Mouse (Mus musculus): ENCODE results near the gene Zdhhc14. TPM values are rescaled to one million over a fixed set of nuclear protein-coding genes. Genes with fewer than 3 reads are reported as not detected.

The Zdhhc14 gene
- polyA plus RNA-seq, 1 experiment, result 24.8 TPM

DNA sequence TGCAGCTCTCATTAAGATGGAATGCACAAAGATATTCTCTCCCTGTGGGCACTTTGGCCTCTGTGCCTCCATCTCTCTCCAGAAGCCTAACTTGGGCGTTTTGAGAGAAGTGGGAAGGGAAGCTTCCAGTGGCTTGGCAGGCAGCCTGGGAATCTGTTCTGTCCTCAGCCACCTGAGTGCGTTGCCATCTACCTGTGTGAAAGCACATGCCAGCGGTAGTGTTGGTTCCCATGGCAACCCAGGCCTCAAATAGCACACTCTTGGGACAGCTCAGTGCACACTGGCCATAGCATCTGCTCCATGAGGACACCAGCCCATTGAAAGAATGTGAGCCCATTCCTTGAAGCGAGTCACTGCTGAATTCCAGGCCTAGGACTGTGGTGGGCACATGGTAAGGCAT is 83.2 kb downstream of the Zdhhc14 start:
- Histone ChIP-seq H3K4me3 (replicated peaks; ENCODE audit: insufficient read depth, low read depth, low read length) (no peak overlapping the region), H3K4me1 (ENCODE audit: control insufficient read depth, insufficient read depth, low read length) (peaks cover 27% of the 10 kb centered on the region), H3K27ac (ENCODE audit: insufficient read depth, low read length) (no peak overlapping the region), H3K27me3 (ENCODE audit: control insufficient read depth, insufficient read depth, low read length) (no peaks in the 10 kb centered on the region)
- TF ChIP-seq CTCF (IDR thresholded peaks at IDR 0.05; ENCODE audit: borderline replicate concordance, insufficient read depth, low read depth, low read length) (no peak), POLR2A (IDR thresholded peaks at IDR 0.05; ENCODE audit: borderline replicate concordance, insufficient read depth, low read length) (no peak)
- DNase-seq, result peak; percentile 58 to 71
- 27% methylated on average over 4 of the region's 4 CpGs for WGBS

DNA sequence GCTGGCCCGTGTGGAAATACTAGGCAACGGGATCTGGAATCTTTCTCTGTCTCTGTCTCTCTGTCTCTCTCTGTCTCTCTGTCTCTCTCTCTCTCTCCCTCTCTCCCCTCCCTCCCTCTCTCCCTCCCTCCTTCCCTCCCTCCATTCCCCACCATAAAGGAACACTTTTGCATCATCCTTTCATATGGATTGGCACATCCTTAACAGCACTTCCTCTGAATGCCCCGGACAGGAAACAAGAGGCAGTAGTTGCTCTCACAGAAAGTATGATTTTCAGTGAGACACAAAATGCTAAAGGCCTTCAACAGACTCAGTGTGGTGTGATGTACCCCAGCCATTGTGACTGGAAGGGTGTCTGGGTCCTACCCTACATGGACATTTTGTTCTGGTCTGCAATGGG is 89.9 kb downstream of the Zdhhc14 start:
- no peak for DNase-seq
- Histone ChIP-seq H3K4me1 (ENCODE audit: control insufficient read depth, insufficient read depth, low read length) (peaks cover 14% of the 10 kb centered on the region), H3K27me3 (ENCODE audit: control insufficient read depth, insufficient read depth, low read length) (no peaks in the 10 kb centered on the region), H3K27ac (ENCODE audit: insufficient read depth, low read length) (no peak overlapping the region), H3K4me3 (replicated peaks; ENCODE audit: insufficient read depth, low read depth, low read length) (no peak overlapping the region)
- WGBS, result 92% methylated on average over 3 of the region's 3 CpGs
- TF ChIP-seq POLR2A (IDR thresholded peaks at IDR 0.05; ENCODE audit: borderline replicate concordance, insufficient read depth, low read length), result no peak
- TF ChIP-seq CTCF (IDR thresholded peaks at IDR 0.05; ENCODE audit: borderline replicate concordance, insufficient read depth, low read depth, low read length), result no peak

DNA sequence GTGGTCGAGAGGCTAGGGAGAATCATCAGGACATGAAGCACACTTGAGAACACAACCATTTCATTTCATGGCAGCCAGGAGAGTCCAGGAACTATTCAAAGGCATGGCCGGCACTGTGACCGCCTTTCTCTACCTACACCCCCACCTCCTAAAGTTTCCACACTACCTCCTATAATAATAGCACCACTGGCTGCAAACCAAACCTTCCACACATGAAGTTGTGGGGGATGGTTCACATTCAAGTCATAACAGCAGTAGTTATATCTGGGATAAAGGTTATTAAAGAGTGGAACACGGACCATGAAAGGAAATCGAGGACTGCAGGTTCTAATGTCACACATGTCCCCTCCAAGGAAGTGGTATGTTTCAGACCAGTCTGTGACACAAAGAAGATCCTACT is 90.6 kb downstream of the Zdhhc14 start:
- Histone ChIP-seq H3K4me3 (replicated peaks; ENCODE audit: insufficient read depth, low read depth, low read length) (no peak overlapping the region), H3K27me3 (ENCODE audit: control insufficient read depth, insufficient read depth, low read length) (no peaks in the 10 kb centered on the region), H3K4me1 (ENCODE audit: control insufficient read depth, insufficient read depth, low read length) (peaks cover 14% of the 10 kb centered on the region), H3K27ac (ENCODE audit: insufficient read depth, low read length) (no peak overlapping the region)
- WGBS, result 94% methylated on average over 5 of the region's 5 CpGs
- TF ChIP-seq CTCF (IDR thresholded peaks at IDR 0.05; ENCODE audit: borderline replicate concordance, insufficient read depth, low read depth, low read length) (no peak), POLR2A (IDR thresholded peaks at IDR 0.05; ENCODE audit: borderline replicate concordance, insufficient read depth, low read length) (no peak)
- no peak for DNase-seq

DNA sequence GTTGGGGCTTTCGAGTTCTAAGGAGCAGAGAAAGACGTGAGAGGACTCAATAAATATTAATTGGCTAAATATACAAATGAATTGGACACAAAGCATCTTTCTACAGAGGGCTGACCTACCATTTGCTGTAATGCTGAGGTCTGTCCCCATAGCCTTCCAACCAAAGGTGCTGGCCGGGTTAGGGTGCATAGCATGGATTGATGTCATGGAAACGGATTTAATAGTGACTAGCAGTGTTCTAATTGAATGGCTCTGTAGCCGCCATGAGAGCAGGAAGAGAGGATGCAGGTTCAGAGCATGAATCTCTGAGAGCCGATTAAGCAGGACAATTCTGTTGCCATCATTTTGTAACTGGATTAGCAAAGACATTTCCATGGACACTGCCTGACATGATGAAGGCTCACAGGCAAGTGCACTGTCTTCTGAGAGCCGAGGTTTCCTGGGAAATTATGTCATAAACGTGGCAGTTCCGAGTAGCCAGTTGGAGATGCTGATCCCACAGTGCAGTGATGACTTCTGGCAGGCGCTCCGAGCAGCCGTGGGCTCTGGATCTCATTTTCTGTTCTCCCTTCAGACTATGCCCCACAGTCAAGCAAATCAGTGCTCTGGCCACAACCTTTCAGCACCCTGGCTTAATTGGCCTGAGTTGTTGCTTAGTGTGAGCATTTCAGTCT is 91.3 kb downstream of the Zdhhc14 start:
- 20% methylated on average over 12 of the region's 12 CpGs for WGBS
- Histone ChIP-seq H3K4me1 (ENCODE audit: control insufficient read depth, insufficient read depth, low read length) (peaks cover 12% of the 10 kb centered on the region), H3K4me3 (replicated peaks; ENCODE audit: insufficient read depth, low read depth, low read length) (no peak overlapping the region), H3K27me3 (ENCODE audit: control insufficient read depth, insufficient read depth, low read length) (no peaks in the 10 kb centered on the region), H3K27ac (ENCODE audit: insufficient read depth, low read length) (peak overlapping the region; percentile 63)
- peak; percentile 50 for DNase-seq
- no peak for TF ChIP-seq POLR2A (IDR thresholded peaks at IDR 0.05; ENCODE audit: borderline replicate concordance, insufficient read depth, low read length)
- no peak for TF ChIP-seq CTCF (IDR thresholded peaks at IDR 0.05; ENCODE audit: borderline replicate concordance, insufficient read depth, low read depth, low read length)

DNA sequence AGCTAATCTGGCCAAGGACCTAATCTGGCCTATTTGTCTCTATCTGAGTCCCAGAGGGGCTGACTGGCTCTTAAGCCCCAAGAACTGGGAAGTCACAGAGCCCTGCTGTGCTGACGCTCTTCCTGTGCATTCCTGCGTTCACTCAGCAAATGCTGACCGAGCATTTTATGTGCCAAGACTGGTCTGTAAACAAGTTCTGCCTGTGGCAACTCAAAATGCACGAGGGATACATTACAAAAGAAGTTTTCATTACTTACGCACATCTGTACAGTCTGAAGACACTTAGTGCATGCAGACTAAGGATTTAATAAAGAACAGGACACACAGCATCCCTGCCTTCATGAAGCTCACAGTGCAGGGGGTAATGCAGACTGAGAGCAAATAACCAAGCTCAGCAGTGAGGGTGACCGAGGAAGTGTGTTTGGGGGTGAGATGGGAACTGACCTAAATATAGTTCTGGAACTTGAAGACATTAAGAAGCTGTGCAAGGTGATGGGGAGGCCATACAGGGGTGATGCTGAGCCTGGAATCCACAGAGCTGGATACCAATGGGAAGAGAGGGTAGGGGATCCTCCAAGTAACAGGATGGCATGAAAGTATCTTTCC is 99.3 kb downstream of the Zdhhc14 start:
- H3K4me3 ChIP-seq (replicated peaks; ENCODE audit: insufficient read depth, low read depth, low read length), result no peak overlapping the region
- 50% methylated on average over 6 of the region's 6 CpGs for WGBS
- no peaks in the 10 kb centered on the region; the same call in none of the 2 replicates for H3K4me1 ChIP-seq (ENCODE audit: control insufficient read depth, insufficient read depth, low read length)
- DNase-seq, result no peak
- no peaks in the 10 kb centered on the region for H3K27me3 ChIP-seq (ENCODE audit: control insufficient read depth, insufficient read depth, low read length)
- H3K27ac ChIP-seq (ENCODE audit: insufficient read depth, low read length), result no peak overlapping the region
- TF ChIP-seq CTCF (IDR thresholded peaks at IDR 0.05; ENCODE audit: borderline replicate concordance, insufficient read depth, low read depth, low read length), result no peak
- TF ChIP-seq POLR2A (IDR thresholded peaks at IDR 0.05; ENCODE audit: borderline replicate concordance, insufficient read depth, low read length), result no peak

DNA sequence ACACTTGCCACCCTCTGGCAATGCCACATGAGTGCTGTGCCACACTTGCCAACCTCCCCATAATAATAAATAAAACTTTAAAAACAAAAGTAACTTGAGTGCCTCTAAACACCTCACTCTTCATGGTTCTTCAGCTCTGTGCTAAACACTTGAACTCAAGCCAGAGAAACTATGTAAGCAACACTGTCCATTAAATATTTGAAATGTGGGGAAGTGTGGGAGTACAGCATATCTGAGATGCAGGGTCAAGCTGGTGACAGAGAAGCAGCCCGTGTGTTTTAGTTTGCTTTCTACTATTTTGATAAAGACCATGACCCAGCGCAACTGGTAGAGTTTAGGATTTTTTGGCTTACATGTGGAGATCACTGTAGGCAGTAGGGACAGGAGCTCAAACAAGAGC is 100.7 kb downstream of the Zdhhc14 start:
- no peaks in the 10 kb centered on the region; the same call in none of the 2 replicates for H3K4me1 ChIP-seq (ENCODE audit: control insufficient read depth, insufficient read depth, low read length)
- WGBS, result 92% methylated on average over 2 of the region's 2 CpGs
- DNase-seq, result no peak
- no peak overlapping the region for H3K4me3 ChIP-seq (replicated peaks; ENCODE audit: insufficient read depth, low read depth, low read length)
- H3K27ac ChIP-seq (ENCODE audit: insufficient read depth, low read length), result no peak overlapping the region
- TF ChIP-seq CTCF (IDR thresholded peaks at IDR 0.05; ENCODE audit: borderline replicate concordance, insufficient read depth, low read depth, low read length) (no peak), POLR2A (IDR thresholded peaks at IDR 0.05; ENCODE audit: borderline replicate concordance, insufficient read depth, low read length) (no peak)
- H3K27me3 ChIP-seq (ENCODE audit: control insufficient read depth, insufficient read depth, low read length), result no peaks in the 10 kb centered on the region

DNA sequence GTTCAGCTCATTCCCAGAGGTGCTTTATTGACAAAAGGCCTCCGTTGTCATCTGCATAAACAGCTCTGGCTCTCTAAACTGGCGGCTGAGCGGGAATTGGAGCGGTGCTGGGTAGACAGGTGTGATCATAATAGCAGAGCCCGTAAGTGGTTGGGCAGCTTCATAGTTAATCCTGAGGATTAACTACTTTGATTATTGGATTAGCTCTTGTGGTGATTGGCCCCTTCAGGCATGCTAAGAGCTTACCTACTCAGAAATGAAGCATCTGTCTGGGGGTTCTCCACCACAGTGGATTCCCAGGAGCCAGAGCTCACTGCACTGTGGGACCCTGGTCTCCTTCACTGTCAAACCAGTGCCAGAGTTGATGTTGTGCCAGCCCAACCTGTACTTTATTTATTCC is 102.7 kb downstream of the Zdhhc14 start:
- H3K4me3 ChIP-seq (replicated peaks; ENCODE audit: insufficient read depth, low read depth, low read length), result no peak overlapping the region
- no peak for DNase-seq
- peaks cover 3% of the 10 kb centered on the region for H3K4me1 ChIP-seq (ENCODE audit: control insufficient read depth, insufficient read depth, low read length)
- WGBS, result 79% methylated on average over 5 of the region's 5 CpGs
- H3K27ac ChIP-seq (ENCODE audit: insufficient read depth, low read length), result no peak overlapping the region
- no peak for TF ChIP-seq POLR2A (IDR thresholded peaks at IDR 0.05; ENCODE audit: borderline replicate concordance, insufficient read depth, low read length)
- no peak for TF ChIP-seq CTCF (IDR thresholded peaks at IDR 0.05; ENCODE audit: borderline replicate concordance, insufficient read depth, low read depth, low read length)
- H3K27me3 ChIP-seq (ENCODE audit: control insufficient read depth, insufficient read depth, low read length), result no peaks in the 10 kb centered on the region

DNA sequence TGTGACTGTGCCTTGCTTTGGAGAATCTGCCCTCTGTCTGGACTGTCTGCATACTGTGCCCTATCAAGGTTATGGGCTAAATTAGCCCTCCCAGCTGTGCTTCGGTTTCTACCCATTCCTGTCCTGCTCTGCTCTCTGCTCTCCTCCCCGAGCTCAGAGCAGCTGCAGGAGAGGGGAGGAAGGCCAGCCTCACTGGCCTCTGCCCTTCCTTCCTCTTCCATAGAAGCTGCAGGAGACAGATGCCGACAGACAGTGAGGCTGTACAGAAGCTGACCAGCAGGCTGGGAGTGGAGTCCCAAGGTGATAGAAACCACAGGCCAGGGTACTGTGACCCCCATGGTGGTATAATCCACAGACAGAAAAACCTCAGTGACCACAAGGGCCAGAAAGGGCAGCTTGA is 104.1 kb downstream of the Zdhhc14 start:
- TF ChIP-seq CTCF (IDR thresholded peaks at IDR 0.05; ENCODE audit: borderline replicate concordance, insufficient read depth, low read depth, low read length), result no peak
- no peak for TF ChIP-seq POLR2A (IDR thresholded peaks at IDR 0.05; ENCODE audit: borderline replicate concordance, insufficient read depth, low read length)
- no peak for DNase-seq
- whole genome bisulfite sequencing, result 74% methylated on average over 3 of the region's 3 CpGs
- Histone ChIP-seq H3K27ac (ENCODE audit: insufficient read depth, low read length) (no peak overlapping the region), H3K4me1 (ENCODE audit: control insufficient read depth, insufficient read depth, low read length) (peaks cover 3% of the 10 kb centered on the region), H3K27me3 (ENCODE audit: control insufficient read depth, insufficient read depth, low read length) (no peaks in the 10 kb centered on the region), H3K4me3 (replicated peaks; ENCODE audit: insufficient read depth, low read depth, low read length) (no peak overlapping the region)

Measured in cerebellum, adult 2 months (tissue).